Mouse (Mus musculus) layer of hippocampus, adult 18-20 months (tissue): ENCODE results near the gene 1700037H04Rik. TPM values are rescaled to one million over a fixed set of nuclear protein-coding genes. Genes with fewer than 3 reads are reported as not detected.
A peak's percentile ranks its signal among the peaks of the same experiment; 100 is the strongest.

Experiments
- DNase-seq, 2 experiments: peaks; one replicate each; pipeline ENCODE4 v3.0.0; 2022; ENCODE audit warnings: low spot score in 2 of 2
- total RNA-seq, 2 experiments: library from RNA; stranded (reverse); gene quantifications; 2 replicates each; pipeline ENCODE4 v1.2.3; 2021

The 1700037H04Rik gene
- total RNA-seq, 2 experiments from 2014 or later = 57.7 to 60.0 TPM

DNA sequence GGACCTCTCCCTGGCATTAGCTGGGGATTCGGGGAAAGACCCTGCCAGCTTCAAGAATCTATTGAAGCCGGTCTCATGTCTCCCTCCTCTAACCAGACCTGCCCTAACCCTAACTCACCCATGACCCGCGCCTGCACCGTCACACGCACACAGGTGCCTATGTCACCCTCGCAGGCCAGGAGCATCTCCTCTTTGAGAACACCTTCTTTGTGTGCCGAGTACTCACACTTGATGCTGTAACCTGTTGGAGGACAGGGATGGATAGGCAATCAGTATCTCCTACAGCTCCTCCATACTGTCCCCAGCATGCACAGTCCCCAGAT is 12.9 kb downstream of the 1700037H04Rik start:
- no peak for DNase-seq

DNA sequence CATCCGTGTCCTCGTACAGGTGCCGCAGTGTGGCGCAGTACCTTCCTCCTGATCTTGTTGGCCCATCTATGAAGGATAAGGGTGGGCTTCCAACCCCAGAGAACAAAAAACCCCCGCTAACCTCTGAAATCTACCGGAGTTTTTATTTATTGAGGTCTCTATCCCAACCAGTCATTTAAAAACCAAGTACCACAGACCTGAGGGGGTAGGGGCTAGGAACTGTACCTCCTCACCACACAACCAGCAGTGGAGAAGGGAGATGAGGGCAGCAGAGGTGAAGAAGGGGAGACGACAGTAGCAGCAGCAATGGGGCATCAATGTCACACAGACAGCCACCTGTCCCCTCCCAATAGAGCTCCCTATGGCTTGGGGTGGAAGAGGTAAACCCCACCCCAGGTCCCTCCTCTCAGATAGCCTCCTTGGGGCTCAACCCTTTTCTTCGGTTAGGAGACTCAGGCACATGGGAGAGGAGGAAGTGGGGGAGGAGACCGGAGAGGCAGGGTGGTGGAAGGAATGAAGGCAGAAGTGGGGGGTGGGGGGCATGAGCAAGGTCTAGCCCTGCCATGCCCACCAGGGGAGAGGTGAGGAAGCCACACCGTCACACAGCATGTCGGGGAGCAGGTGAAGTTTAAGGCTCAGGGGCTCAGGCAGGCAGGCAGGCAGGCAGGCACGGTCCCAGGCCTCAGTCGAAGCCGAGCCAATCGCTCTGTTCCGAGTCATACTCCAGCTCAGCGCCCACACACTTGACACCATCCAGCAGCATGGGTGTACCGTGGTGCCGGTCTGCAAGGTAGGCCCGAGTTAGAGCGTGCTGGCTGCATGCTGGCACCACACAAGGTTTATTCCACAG is 13.5 kb downstream of the 1700037H04Rik start:
- DNase-seq = no peak

DNA sequence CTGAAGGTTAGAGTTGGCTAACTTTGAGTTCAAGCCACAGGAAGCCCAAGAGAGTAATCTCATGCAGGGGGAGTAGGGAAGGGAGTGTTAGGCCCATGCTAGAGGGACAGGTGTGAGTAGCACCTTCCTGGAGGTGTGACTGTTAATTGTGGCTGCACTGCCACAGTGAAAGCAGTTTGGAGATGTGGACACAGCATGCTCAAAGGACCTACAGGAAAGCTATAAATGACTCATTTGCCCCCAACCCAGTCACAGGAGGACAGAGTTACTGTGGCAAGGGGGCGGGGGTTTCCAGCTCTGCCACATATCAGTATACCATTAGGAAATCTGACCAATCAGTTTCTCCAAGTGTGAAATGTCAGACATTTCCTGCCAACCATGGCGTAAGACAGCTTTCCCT is 14.3 kb downstream of the 1700037H04Rik start:
- no peak for DNase-seq

DNA sequence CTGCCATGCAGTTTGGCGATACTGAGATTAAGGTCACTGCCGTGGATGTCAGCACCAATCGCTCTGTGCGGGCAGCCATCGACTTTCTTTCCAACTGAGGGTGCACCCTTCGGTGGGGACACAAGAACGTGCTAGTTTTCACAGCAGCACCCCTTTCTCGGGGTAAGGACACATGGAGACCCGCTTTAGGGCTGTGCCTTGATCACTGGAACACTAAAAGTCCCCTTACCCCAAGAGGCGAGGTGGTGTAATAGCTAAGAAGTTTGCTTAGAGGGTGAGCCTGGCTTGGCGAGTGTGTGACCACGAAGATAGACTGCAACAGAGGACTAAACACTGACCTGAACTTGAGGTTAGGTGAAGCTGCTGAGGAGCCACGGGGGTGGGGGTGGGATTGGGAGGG is 14.8 kb downstream of the 1700037H04Rik start:
- DNase-seq = no peak

GRCm38 (mm10) chr2:131143007-131143780 is 16.7 kb downstream of the 1700037H04Rik start:
- DNase-seq = no peak

GRCm38 (mm10) chr2:131142592-131142991 is 17.3 kb downstream of the 1700037H04Rik start:
- DNase-seq = peak; percentile 30 to 53

- no peak for DNase-seq
Measured at GRCm38 (mm10) chr2:131141336-131141986, 18.4 kb downstream of the 1700037H04Rik start.

DNA sequence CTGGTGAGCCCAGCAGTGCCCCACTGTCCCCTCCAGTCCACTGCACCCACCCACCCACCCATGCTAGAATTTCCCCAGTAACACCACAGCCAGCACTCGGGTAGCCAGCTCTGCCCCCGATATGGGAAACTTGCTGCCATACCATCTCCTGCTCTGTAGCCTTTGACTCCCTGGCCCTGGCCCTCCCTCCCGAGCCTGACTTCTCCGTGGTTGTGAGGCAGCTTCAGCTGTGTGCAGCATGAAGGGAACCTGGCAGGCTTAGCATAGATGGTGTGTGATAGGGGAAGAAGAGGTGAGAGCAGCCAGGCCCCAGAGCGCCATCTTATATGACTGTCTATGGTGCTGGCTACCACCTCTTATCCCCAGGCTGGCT is 19.4 kb downstream of the 1700037H04Rik start:
- DNase-seq = no peak

DNA sequence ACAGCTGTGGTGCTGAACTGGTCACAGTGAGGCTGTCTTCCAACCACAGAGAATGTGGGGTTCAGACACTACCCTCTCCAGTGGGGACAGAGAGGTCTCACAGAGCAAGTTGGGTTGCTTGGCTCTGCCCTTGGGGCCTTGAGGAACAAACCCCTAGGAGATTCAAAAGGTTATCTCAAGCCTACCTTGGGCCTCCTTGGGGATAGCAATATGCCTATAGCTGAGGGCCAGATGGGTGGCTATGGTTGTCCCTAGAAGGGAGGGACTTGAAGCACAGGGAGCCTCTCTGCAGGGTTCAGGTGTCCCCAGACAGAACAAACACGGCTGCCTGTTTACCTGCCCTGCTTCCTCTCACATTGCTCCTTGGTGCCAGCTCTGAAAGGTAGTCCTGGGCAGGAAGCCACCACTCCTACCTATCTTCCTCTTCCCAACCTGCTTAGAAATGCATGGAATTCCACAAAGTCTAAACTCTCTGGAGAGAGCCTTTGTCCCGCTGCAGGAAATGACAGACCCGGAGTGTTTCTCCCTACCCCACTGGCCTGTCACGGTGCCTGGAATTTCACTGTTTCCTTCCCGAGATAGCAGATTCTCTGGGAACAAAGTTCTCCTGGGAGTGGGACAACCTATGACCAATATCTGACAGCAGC is 19.9 kb downstream of the 1700037H04Rik start:
- DNase-seq = no peak

- no peak for DNase-seq
Measured at GRCm38 (mm10) chr2:131139287-131139686, 20.6 kb downstream of the 1700037H04Rik start.

DNA sequence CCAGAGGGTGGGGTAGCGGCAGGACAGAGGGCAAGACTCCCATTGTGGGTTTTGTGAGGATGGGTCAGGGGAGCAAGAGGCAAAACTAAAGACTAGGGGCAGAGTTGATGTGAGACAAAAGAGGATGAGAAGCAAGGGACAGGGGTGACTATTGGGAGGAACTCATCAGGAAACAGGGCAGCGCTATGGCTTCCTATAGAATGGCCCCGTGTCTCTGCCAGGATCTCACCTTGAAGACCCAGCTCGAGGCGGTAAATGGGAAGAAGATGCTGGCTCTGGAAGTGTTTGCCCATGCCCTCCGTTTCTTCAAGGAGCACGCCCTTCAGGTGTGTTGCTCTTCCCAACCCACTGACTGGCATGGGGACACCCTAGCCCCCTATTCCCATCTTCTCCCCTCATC is 21.1 kb downstream of the 1700037H04Rik start:
- DNase-seq = no peak

GRCm38 (mm10) chr2:131138296-131138695 is 21.6 kb downstream of the 1700037H04Rik start:
- DNase-seq = no peak

GRCm38 (mm10) chr2:131135521-131136139 is 24.3 kb downstream of the 1700037H04Rik start:
- no peak for DNase-seq

DNA sequence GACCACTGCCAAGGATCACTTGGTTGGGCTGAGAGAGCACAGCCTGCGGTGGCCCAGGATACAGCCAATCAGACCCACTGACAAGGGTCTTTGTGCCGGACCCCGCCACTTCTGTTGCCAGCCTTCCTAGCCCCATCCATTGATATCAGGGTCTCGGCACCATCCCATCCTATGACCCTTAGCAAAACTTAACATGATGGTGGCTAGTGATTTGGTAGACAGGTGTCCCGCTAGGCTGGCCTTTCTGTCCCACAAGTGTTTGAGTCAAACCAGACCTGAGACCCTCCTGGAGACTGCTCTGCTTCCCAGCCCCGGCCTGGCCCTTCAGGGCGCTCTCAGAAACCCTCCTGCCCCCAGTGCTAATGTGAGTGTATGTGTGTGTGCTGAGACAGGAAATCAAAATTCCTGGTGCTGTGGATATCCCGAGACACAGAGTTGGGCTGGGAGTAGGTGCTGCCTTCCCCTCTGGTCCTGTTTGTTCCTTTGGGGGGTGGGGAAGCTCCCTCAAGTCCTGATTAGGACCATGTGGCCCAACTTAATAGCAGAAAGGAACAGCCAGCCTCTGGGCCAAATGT is 25.0 kb downstream of the 1700037H04Rik start:
- DNase-seq = no peak

DNA sequence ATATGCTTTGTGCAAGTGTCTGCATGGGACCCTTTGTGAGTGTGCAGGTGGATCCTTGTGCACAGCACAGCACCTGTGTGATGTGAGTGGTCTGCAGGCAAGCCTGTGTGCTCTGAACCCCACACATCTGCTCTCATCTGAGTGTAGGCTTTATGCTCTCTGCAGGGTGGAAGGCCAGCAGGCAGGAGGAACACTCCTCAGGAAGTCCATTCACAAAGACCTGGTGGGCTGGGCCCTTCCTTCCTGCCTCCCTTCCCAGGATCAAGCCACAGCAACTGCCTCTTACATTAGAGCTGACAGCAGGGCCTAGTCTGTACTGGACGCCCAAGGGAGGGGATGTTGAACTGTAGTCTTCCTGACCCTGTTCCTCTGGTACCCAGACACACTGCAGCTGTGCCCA is 25.5 kb downstream of the 1700037H04Rik start:
- DNase-seq = no peak

- no peak for DNase-seq
Measured at GRCm38 (mm10) chr2:131132930-131133547, 26.8 kb downstream of the 1700037H04Rik start, which contains the start of gene Gm11037. Gene Gm11037, plus strand, starts transcription at chr2:131133497.

- DNase-seq = no peak
Measured at GRCm38 (mm10) chr2:131132111-131132888, 27.6 kb downstream of the 1700037H04Rik start.

- no peak for DNase-seq
Measured at GRCm38 (mm10) chr2:131130849-131131248, 29.0 kb downstream of the 1700037H04Rik start.

DNA sequence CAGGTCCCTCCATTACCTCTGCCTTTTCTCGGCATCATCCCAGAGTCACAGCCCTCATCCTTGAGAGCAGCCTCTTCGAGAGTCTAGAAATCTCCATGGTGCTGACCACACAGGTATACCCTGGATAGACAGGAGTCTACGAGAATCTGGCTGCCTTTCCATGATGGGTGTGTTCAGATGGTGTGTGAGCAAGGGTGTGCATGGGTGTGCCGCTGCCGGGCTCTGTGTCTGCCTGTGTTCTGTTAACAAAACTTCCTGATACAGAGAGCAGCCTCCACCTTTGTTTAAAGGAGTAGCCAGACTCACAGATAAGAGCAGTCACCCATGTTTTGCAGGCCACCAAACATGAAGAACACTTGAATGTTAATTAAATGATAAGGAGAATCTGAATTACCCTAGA is 30.0 kb downstream of the 1700037H04Rik start:
- no peak for DNase-seq
